Mouse (Mus musculus): Measurements from ENCODE around the gene Gm48551. TPM values are rescaled to one million over a fixed set of nuclear protein-coding genes. Genes with fewer than 3 reads are reported as not detected.

Gm48551 gene
- polyA plus RNA-seq, 1 experiment from 2014 or later = 3.6 TPM

DNA sequence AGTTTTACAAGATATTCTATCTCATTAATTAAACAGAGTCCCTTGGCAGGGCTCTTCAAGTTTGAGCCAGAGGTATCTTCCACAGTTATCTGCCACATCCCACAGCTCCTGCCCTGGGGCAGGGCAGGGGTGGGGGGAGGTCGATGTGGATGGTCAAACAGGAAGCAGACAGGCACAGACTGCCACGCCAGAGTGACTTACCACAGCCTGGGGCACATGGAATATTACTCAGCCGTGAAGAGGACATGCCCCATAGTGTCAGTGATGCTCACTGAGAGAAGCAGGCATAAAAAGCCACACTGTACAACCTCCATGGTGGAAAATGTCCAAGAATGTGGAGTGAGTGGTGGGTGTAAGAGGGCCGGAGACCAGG lies 39.1 kb upstream of the Gm48551 start:
- DNase-seq (ENCODE audit: low spot score) (no peak), ATAC-seq (no peak)
- Histone ChIP-seq H3K4me1 (ENCODE audit: control insufficient read depth, insufficient read depth, low read length) (peaks cover 15% of the 10 kb centered on the region), H3K36me3 (ENCODE audit: control insufficient read depth, insufficient read depth, low read length) (peaks cover 10% of the 10 kb centered on the region), H3K9ac (ENCODE audit: low read length) (no peak overlapping the region), H3K27ac (ENCODE audit: low read depth, low read length) (no peak overlapping the region), H3K4me3 (ENCODE audit: low read depth, low read length) (no peak overlapping the region), H3K4me2 (ENCODE audit: low read length) (no peak overlapping the region), H3K27me3 (replicated peaks; ENCODE audit: control insufficient read depth, insufficient read depth, low read length) (peaks cover 38% of the 10 kb centered on the region), H3K9me3 (replicated peaks; ENCODE audit: control insufficient read depth, low read length) (no peaks in the 10 kb centered on the region)
- WGBS = 89% methylated on average over 4 of the region's 4 CpGs

DNA sequence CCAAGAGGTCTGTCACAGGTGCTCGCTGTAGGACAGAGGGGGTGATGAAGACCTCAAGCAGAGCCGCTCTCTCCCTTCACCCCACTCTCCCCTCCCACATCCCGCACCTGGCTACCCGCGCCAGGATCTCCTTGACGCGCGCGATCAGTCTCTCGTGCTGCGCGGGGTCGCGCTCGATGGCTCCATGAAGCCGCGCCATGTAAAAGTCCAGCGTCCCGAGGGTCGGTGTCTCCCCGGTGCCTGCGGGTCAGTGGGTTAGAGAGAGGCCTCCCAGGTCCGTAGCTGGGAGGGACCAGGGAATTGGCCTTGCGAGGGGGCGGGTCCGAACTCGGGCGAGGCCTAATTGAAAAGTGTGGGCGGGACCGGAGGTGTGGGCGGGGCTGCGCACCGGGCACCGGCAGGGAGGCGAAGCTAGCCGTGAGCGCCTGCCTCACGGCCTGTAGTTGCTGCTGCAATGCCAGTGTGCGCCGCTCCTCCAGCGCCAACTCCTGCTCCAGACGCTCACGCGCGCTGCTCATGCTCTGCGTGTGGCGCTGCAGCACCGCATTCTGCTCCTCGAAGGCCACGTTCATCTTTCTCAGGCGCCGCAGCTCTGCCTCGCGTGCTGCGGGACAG lies 37.7 kb upstream of the Gm48551 start:
- peaks cover 10% of the 10 kb centered on the region for H3K36me3 ChIP-seq (ENCODE audit: control insufficient read depth, insufficient read depth, low read length)
- ATAC-seq = no peak
- H3K27me3 ChIP-seq (replicated peaks; ENCODE audit: control insufficient read depth, insufficient read depth, low read length) = peaks cover 31% of the 10 kb centered on the region
- peak overlapping the region; percentile 48 for H3K4me2 ChIP-seq (ENCODE audit: low read length)
- H3K4me1 ChIP-seq (ENCODE audit: control insufficient read depth, insufficient read depth, low read length) = peaks cover 15% of the 10 kb centered on the region
- H3K9me3 ChIP-seq (replicated peaks; ENCODE audit: control insufficient read depth, low read length) = no peaks in the 10 kb centered on the region
- peak overlapping the region; percentile 37 for H3K9ac ChIP-seq (ENCODE audit: low read length)
- DNase-seq (ENCODE audit: low spot score) = peak; percentile 78
- WGBS = 4% methylated on average over 55 of the region's 55 CpGs
- H3K4me3 ChIP-seq (ENCODE audit: low read depth, low read length) = peak overlapping the region; percentile 13; the same call in 1 of the 2 replicates
- no peak overlapping the region for H3K27ac ChIP-seq (ENCODE audit: low read depth, low read length)

DNA sequence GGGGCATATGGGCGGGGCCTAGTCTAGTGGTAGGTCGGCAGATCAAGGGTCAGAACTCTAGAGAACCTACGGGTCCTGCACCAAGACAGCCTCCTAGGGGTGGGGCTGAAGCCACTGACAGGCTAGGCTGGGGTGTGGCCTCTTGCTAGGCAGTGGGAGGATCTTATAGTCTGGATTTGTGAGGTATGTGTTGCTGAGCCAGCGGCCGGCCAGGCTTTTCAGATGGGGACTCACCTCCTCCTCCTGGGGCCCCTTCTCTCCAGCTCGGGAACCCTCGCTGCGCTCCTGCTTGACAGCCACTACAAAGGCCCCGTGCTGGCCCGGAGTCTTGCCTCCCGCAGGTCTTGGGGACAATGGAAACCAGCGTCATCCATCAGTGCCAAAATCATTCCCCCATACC lies 35.1 kb upstream of the Gm48551 start:
- Histone ChIP-seq H3K4me1 (ENCODE audit: control insufficient read depth, insufficient read depth, low read length) (peaks cover 15% of the 10 kb centered on the region), H3K36me3 (ENCODE audit: control insufficient read depth, insufficient read depth, low read length) (peaks cover 10% of the 10 kb centered on the region), H3K4me2 (ENCODE audit: low read length) (peak overlapping the region; percentile 92), H3K9ac (ENCODE audit: low read length) (peak overlapping the region; percentile 79), H3K4me3 (ENCODE audit: low read depth, low read length) (peak overlapping the region; percentile 72), H3K27ac (ENCODE audit: low read depth, low read length) (no peak overlapping the region), H3K27me3 (replicated peaks; ENCODE audit: control insufficient read depth, insufficient read depth, low read length) (peaks cover 7% of the 10 kb centered on the region; the same call in 1 of the 2 replicates), H3K9me3 (replicated peaks; ENCODE audit: control insufficient read depth, low read length) (no peaks in the 10 kb centered on the region)
- no peak for DNase-seq (ENCODE audit: low spot score)
- 4% methylated on average over 12 of the region's 12 CpGs for WGBS
- no peak for ATAC-seq

DNA sequence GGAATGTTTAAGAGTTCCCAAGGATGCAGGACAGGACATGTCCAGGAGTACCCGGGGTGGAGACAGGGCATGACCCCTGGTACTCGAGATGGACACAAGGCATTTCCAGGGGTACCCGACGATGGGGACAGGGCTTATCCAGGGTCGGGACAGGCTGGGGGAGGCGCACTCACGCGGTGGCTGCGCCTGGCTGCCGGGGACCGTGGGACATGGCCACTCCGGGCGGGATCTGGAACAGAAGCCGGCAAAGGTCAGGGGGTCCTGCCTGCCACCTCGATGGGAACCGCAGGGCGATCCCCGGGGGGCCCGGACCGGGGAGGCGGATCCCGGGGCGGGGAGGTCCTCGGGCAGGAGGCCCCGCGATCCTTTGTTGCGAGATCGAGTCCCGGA lies 34.3 kb upstream of the Gm48551 start:
- under 1% methylated on average over 28 of the region's 29 CpGs for WGBS

DNA sequence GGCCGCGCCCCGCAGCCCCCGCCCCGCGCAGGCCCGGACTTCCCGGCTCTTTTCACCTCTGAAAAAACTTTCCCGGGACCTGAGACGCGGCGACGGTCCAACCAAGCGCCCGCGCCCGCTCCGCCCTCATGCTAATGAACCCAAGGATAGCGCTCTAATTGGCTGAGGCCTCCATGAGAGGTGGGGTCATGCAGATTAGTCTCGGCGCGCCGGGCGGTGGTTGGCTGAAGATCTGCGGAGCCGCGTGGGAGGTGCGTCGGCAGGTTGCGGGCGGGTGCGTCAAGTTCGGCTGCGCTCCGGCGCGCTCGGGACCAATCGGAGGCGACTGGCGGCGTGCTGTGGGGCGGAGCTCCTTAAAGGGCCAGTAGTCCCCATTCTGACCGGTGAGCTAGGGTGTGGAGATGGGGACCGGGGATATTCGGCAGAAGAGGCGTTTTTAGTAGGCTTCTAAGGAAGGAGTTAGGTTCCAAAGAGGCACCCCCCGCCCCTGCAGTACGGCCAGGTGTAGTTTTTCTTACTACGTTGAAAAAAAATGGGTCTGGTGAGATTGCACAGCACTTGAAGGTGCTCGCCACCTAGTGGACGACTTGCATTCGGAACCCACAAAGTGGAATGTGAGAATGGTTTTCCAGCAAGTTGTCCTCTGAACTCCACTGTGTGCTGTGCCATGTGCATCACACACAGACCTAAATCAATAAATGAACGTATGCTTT lies 33.8 kb upstream of the Gm48551 start, which contains the start of gene Hmg20b:
Gene Hmg20b, minus strand, starts transcription at position 130 of the 713 bp plus-strand sequence.
- H3K9ac ChIP-seq (ENCODE audit: low read length) = peak within 1 kb of the TSS; percentile 79
- H3K27ac ChIP-seq (ENCODE audit: low read depth, low read length) = peak within 1 kb of the TSS; percentile 33; the same call in 1 of the 2 replicates
- H3K9me3 ChIP-seq (replicated peaks; ENCODE audit: control insufficient read depth, low read length) = no peaks in the 10 kb centered on the region
- H3K27me3 ChIP-seq (replicated peaks; ENCODE audit: control insufficient read depth, insufficient read depth, low read length) = no peaks in the 10 kb centered on the region; the same call in 1 of the 2 replicates
- H3K36me3 ChIP-seq (ENCODE audit: control insufficient read depth, insufficient read depth, low read length) = peaks cover 10% of the 10 kb centered on the region
- WGBS = under 1% methylated on average over 54 of the region's 54 CpGs
- H3K4me2 ChIP-seq (ENCODE audit: low read length) = peak within 1 kb of the TSS; percentile 92
- peak; percentile 96 for ATAC-seq
- H3K4me1 ChIP-seq (ENCODE audit: control insufficient read depth, insufficient read depth, low read length) = peaks cover 15% of the 10 kb centered on the region
- peak; percentile 99 for DNase-seq (ENCODE audit: low spot score)
- H3K4me3 ChIP-seq (ENCODE audit: low read depth, low read length) = peak within 1 kb of the TSS; percentile 72

More for the DNA sequence above, 34.3 kb upstream of the Gm48551 start:
- Histone ChIP-seq H3K9me3 (replicated peaks; ENCODE audit: control insufficient read depth, low read length) (no peaks in the 10 kb centered on the region), H3K4me1 (ENCODE audit: control insufficient read depth, insufficient read depth, low read length) (peaks cover 15% of the 10 kb centered on the region), H3K36me3 (ENCODE audit: control insufficient read depth, insufficient read depth, low read length) (peaks cover 10% of the 10 kb centered on the region), H3K4me2 (ENCODE audit: low read length) (peak overlapping the region; percentile 92), H3K27me3 (replicated peaks; ENCODE audit: control insufficient read depth, insufficient read depth, low read length) (peaks cover 3% of the 10 kb centered on the region; the same call in 1 of the 2 replicates), H3K9ac (ENCODE audit: low read length) (peak overlapping the region; percentile 79), H3K4me3 (ENCODE audit: low read depth, low read length) (peak overlapping the region; percentile 72), H3K27ac (ENCODE audit: low read depth, low read length) (no peak overlapping the region)
- peak; percentile 25 for ATAC-seq
- no peak for DNase-seq (ENCODE audit: low spot score)

DNA sequence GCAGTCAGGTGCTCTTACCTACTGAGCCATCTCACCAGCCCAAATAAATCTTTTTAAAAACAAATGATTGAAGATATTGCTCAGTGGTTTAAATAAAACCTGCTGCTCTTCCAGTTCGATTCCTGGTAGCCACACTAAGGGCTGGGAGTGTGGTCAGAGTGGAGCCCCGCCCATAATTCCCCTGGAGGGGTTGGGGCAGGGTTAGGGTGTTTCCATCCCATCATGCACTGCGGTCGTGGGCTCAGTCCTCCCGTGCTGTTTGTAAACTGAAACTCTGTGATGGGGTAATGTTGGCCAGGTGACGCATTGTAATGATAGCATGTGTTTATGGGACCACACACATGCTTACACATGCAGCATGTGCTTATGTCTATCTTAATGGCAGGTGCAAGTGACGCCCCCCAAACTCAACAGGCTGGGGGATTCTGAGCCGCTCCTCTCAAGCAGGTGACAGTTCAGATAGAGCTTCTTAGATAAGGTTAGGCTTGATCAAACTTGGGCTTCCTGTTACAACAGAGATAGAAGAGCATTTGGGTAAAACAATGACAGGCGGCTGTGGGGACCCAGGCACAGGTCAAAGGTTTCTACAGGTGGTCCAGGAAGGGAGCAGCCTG lies 32.5 kb upstream of the Gm48551 start:
- DNase-seq (ENCODE audit: low spot score) (no peak), ATAC-seq (no peak)
- no peak overlapping the region for H3K27ac ChIP-seq (ENCODE audit: low read depth, low read length)

DNA sequence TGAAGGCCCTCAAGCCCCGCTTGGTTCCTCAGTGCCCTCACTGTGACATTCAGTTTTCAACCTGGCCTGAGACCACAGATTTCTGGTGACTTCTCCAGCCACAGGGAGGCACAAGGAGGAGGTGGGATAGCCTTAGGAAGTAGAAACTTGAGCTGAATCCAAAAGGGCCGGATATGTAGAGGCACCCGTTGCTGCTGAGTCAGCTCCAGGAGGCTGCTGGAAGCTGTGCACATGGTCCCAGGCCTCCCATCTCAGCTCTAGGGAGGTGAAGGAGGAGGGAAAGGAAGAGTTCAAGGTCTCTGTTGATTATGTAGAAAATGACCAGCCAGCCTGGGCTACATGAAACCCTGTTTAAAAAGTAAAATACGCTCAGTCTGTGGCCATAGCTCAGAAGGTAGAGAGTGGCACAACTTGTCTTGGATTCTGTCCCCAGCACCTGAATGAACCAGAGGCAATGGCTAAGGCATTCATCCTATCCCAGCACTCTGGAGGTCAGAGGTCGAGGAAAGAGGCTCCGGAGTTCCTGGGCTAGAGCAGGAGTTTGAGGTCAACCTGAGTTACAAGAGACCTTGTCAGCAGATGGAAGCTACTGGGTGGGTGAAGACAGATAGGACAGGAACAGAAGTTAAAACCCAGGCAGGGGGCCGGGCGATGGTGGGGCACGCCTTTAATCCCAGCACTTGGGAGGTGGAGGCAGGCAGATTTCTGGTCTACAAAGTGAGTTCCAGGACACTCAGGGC lies 29.4 kb upstream of the Gm48551 start:
- Histone ChIP-seq H3K4me1 (ENCODE audit: control insufficient read depth, insufficient read depth, low read length) (peaks cover 3% of the 10 kb centered on the region; the same call in 1 of the 2 replicates), H3K27ac (ENCODE audit: low read depth, low read length) (no peak overlapping the region), H3K27me3 (replicated peaks; ENCODE audit: control insufficient read depth, insufficient read depth, low read length) (no peaks in the 10 kb centered on the region), H3K36me3 (ENCODE audit: control insufficient read depth, insufficient read depth, low read length) (no peaks in the 10 kb centered on the region), H3K9me3 (replicated peaks; ENCODE audit: control insufficient read depth, low read length) (no peaks in the 10 kb centered on the region), H3K9ac (ENCODE audit: low read length) (no peak overlapping the region), H3K4me3 (ENCODE audit: low read depth, low read length) (no peak overlapping the region), H3K4me2 (ENCODE audit: low read length) (no peak overlapping the region)
- no peak for ATAC-seq
- no peak for DNase-seq (ENCODE audit: low spot score)
- WGBS = 74% methylated on average over 9 of the region's 9 CpGs

More for the DNA sequence above, 32.5 kb upstream of the Gm48551 start:
- Histone ChIP-seq H3K4me2 (ENCODE audit: low read length) (no peak overlapping the region), H3K36me3 (ENCODE audit: control insufficient read depth, insufficient read depth, low read length) (peaks cover 10% of the 10 kb centered on the region), H3K4me1 (ENCODE audit: control insufficient read depth, insufficient read depth, low read length) (peaks cover 11% of the 10 kb centered on the region), H3K9me3 (replicated peaks; ENCODE audit: control insufficient read depth, low read length) (no peaks in the 10 kb centered on the region), H3K9ac (ENCODE audit: low read length) (no peak overlapping the region), H3K27me3 (replicated peaks; ENCODE audit: control insufficient read depth, insufficient read depth, low read length) (no peaks in the 10 kb centered on the region), H3K4me3 (ENCODE audit: low read depth, low read length) (no peak overlapping the region)
- 28% methylated on average over 9 of the region's 9 CpGs for WGBS

DNA sequence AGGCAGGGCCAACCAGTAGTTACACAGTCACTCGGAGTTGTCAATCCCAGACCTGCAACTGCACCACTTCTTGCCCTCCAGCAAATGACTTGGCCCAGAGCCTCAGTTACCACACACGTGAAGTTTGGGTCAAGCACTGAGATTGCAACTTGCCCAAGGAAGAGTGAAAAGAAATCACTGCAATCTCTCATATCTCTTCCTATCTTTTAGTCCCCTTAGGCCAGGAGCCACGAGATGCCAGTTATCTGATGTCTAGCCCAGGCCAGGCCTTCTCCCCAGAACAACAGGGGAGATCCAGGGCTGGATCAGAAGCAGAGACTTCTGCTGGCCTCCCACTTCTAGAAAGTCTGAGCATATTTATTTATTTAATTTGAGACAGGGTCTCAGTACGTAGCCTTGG lies 28.7 kb upstream of the Gm48551 start:
- no peak for DNase-seq (ENCODE audit: low spot score)
- Histone ChIP-seq H3K4me2 (ENCODE audit: low read length) (no peak overlapping the region), H3K4me3 (ENCODE audit: low read depth, low read length) (no peak overlapping the region), H3K4me1 (ENCODE audit: control insufficient read depth, insufficient read depth, low read length) (peaks cover 3% of the 10 kb centered on the region; the same call in 1 of the 2 replicates), H3K27me3 (replicated peaks; ENCODE audit: control insufficient read depth, insufficient read depth, low read length) (no peaks in the 10 kb centered on the region), H3K9ac (ENCODE audit: low read length) (no peak overlapping the region), H3K36me3 (ENCODE audit: control insufficient read depth, insufficient read depth, low read length) (no peaks in the 10 kb centered on the region), H3K9me3 (replicated peaks; ENCODE audit: control insufficient read depth, low read length) (no peaks in the 10 kb centered on the region), H3K27ac (ENCODE audit: low read depth, low read length) (no peak overlapping the region)
- ATAC-seq = no peak
- WGBS = 80% methylated on average over 4 of the region's 4 CpGs

Measured in forebrain, embryonic 14.5 days (tissue).